Mouse (Mus musculus) embryonic facial prominence, embryonic 14.5 days (tissue): Measurements from ENCODE around the gene Ddx23. TPM values are rescaled to one million over a fixed set of nuclear protein-coding genes. Genes with fewer than 3 reads are reported as not detected.

Source experiments
- ATAC-seq: fragments of 200-750 bp; cut with Nextera tagmentation; 2 replicates; pipeline ENCODE4 v1.8.0; 2017; ENCODE audit warnings: low read depth, moderate number of reproducible peaks, moderate TSS enrichment
- DNase-seq: peaks from one replicate; pipeline ENCODE4 v3.0.0-alpha.2; 2015; ENCODE audit warnings: low spot score
- H3K27ac ChIP-seq: fragments of 300-500 bp; sonication (generic); replicated peaks from 2 replicates; pipeline ENCODE4 v1.5.1; 2014; ENCODE audit warnings: low read depth, mild to moderate bottlenecking, low read length, moderate library complexity
- H3K27me3 ChIP-seq: fragments of 300-500 bp; sonication (generic); replicated peaks from 2 replicates; pipeline ENCODE4 v1.6.1; 2014; ENCODE audit warnings: low read length; ENCODE audit not compliant: control insufficient read depth, insufficient read depth
- H3K36me3 ChIP-seq: fragments of 300-500 bp; sonication (generic); 2 replicates; pipeline ENCODE4 v1.6.1; 2014; ENCODE audit warnings: low read length, mixed read lengths; ENCODE audit not compliant: control insufficient read depth, insufficient read depth
- H3K4me1 ChIP-seq: fragments of 300-500 bp; sonication (generic); 2 replicates; pipeline ENCODE4 v1.6.1; 2014; ENCODE audit warnings: antibody characterized with exemption, low read length; ENCODE audit not compliant: control insufficient read depth, insufficient read depth
- H3K4me2 ChIP-seq: fragments of 300-500 bp; sonication (generic); 2 replicates; pipeline ENCODE4 v1.6.1; 2014; ENCODE audit warnings: low read depth, mild to moderate bottlenecking, low read length, moderate library complexity, mixed read lengths
- H3K4me3 ChIP-seq: fragments of 300-500 bp; sonication (generic); 2 replicates; pipeline ENCODE4 v1.5.1; 2014; ENCODE audit warnings: low read depth, mild to moderate bottlenecking, low read length
- H3K9ac ChIP-seq: fragments of 300-500 bp; sonication (generic); 2 replicates; pipeline ENCODE4 v1.6.1; 2014; ENCODE audit warnings: low read depth, mild to moderate bottlenecking, low read length, moderate library complexity, mixed read lengths
- H3K9me3 ChIP-seq: fragments of 300-500 bp; sonication (generic); 2 replicates; pipeline ENCODE4 v1.6.1; 2016; ENCODE audit warnings: low read length; ENCODE audit not compliant: control insufficient read depth
- WGBS: fragments of 180-500 bp; shearing (Covaris S2); extraction: QIAGEN DNeasy Blood & Tissue Kit; methylation state at CpG from one replicate; pipeline ENCODE4 v1.1.7; 2014; 5-methylcytosine and 5-hydroxymethylcytosine counted together
- polyA plus RNA-seq: library from polyadenylated mRNA; unstranded; fragments of >200 nt; fragmentation: Nextera tagmentation; extraction: Ambion mirVana; gene quantifications from 2 replicates; pipeline ENCODE4 v1.2.1, GENCODE M21; 2014

Ddx23 gene
- polyA plus RNA-seq, 1 experiment from 2014 or later: 23.4 TPM

GRCm38 (mm10) chr15:98676940-98677728, 14.4 kb upstream of the Ddx23 start, which contains the start of gene Rnd1:
Gene Rnd1, minus strand, starts transcription at chr15:98677461.
- no peaks in the 10 kb centered on the region for H3K9me3 ChIP-seq
- no peak within 1 kb of the TSS for H3K27ac ChIP-seq
- H3K4me3 ChIP-seq: peak within 1 kb of the TSS; percentile 34
- H3K36me3 ChIP-seq: no peaks in the 10 kb centered on the region
- 0 out of 2 replicates have a peak, but pooled peaks cover 4% of the 10 kb centered on the region for H3K4me1 ChIP-seq
- ATAC-seq (peak; percentile 100), DNase-seq (peak; percentile 95)
- WGBS: under 1% methylated on average over 25 of the region's 37 CpGs
- peak within 1 kb of the TSS; percentile 16; the same call in 1 of the 2 replicates for H3K9ac ChIP-seq
- H3K27me3 ChIP-seq: peaks cover 44% of the 10 kb centered on the region
- H3K4me2 ChIP-seq: peak within 1 kb of the TSS; percentile 65

- Histone ChIP-seq H3K27ac (no peak overlapping the region), H3K36me3 (no peaks in the 10 kb centered on the region), H3K4me2 (peak overlapping the region; percentile 65), H3K4me1 (0 out of 2 replicates have a peak, but pooled peaks cover 4% of the 10 kb centered on the region), H3K9ac (no peak overlapping the region), H3K27me3 (peaks cover 44% of the 10 kb centered on the region), H3K9me3 (no peaks in the 10 kb centered on the region), H3K4me3 (peak overlapping the region; percentile 34)
- DNase-seq (no peak), ATAC-seq (no peak)
- 1% methylated on average over 9 of the region's 9 CpGs for WGBS
These were observed 13.8 kb upstream of the Ddx23 start for GRCm38 (mm10) chr15:98676471-98676870.

GRCm38 (mm10) chr15:98675634-98676250, 13.0 kb upstream of the Ddx23 start:
- H3K27me3 ChIP-seq: peaks cover 44% of the 10 kb centered on the region
- WGBS: 6% methylated on average over 14 of the region's 14 CpGs
- peak overlapping the region; percentile 65; the same call in 1 of the 2 replicates for H3K4me2 ChIP-seq
- no peak overlapping the region for H3K9ac ChIP-seq
- H3K4me3 ChIP-seq: no peak overlapping the region; the same call in 1 of the 2 replicates
- DNase-seq (no peak), ATAC-seq (no peak)
- no peaks in the 10 kb centered on the region for H3K36me3 ChIP-seq
- no peak overlapping the region for H3K27ac ChIP-seq
- H3K9me3 ChIP-seq: no peaks in the 10 kb centered on the region
- 0 out of 2 replicates have a peak, but pooled peaks cover 4% of the 10 kb centered on the region for H3K4me1 ChIP-seq

- Histone ChIP-seq H3K4me1 (0 out of 2 replicates have a peak, but pooled peaks cover 4% of the 10 kb centered on the region), H3K36me3 (no peaks in the 10 kb centered on the region), H3K4me3 (no peak overlapping the region; the same call in 1 of the 2 replicates), H3K27ac (no peak overlapping the region), H3K9me3 (no peaks in the 10 kb centered on the region), H3K4me2 (0 out of 2 replicates have a peak overlapping the region, but pooled peaks have one; percentile 65), H3K27me3 (peaks cover 44% of the 10 kb centered on the region), H3K9ac (0 out of 2 replicates have a peak overlapping the region, but pooled peaks have one; percentile 30)
- WGBS: 22% methylated on average over 11 of the region's 11 CpGs
- ATAC-seq (no peak), DNase-seq (no peak)
These were observed 12.4 kb upstream of the Ddx23 start for GRCm38 (mm10) chr15:98674994-98675545.

GRCm38 (mm10) chr15:98674284-98674993, 11.7 kb upstream of the Ddx23 start:
- H3K4me2 ChIP-seq: 0 out of 2 replicates have a peak overlapping the region, but pooled peaks have one; percentile 65
- WGBS: 41% methylated on average over 7 of the region's 7 CpGs
- DNase-seq: no peak

GRCm38 (mm10) chr15:98673732-98674131, 11.0 kb upstream of the Ddx23 start:
- DNase-seq: no peak
- H3K4me3 ChIP-seq: no peak overlapping the region
- H3K9ac ChIP-seq: no peak overlapping the region
- H3K36me3 ChIP-seq: no peaks in the 10 kb centered on the region
- WGBS: 76% methylated on average over 7 of the region's 7 CpGs
- peaks cover 44% of the 10 kb centered on the region for H3K27me3 ChIP-seq
- H3K9me3 ChIP-seq: no peaks in the 10 kb centered on the region
- no peak overlapping the region for H3K4me2 ChIP-seq
- no peak for ATAC-seq
- H3K27ac ChIP-seq: no peak overlapping the region
- 0 out of 2 replicates have a peak, but pooled peaks cover 4% of the 10 kb centered on the region for H3K4me1 ChIP-seq

More at GRCm38 (mm10) chr15:98674284-98674993, 11.7 kb upstream of the Ddx23 start:
- ATAC-seq: no peak
- Histone ChIP-seq H3K9ac (no peak overlapping the region), H3K4me1 (0 out of 2 replicates have a peak, but pooled peaks cover 4% of the 10 kb centered on the region), H3K27me3 (peaks cover 44% of the 10 kb centered on the region), H3K27ac (no peak overlapping the region), H3K36me3 (no peaks in the 10 kb centered on the region), H3K4me3 (no peak overlapping the region), H3K9me3 (no peaks in the 10 kb centered on the region)

- no peaks in the 10 kb centered on the region for H3K36me3 ChIP-seq
- H3K9ac ChIP-seq: no peak overlapping the region
- no peak overlapping the region for H3K4me3 ChIP-seq
- H3K4me1 ChIP-seq: 0 out of 2 replicates have a peak, but pooled peaks cover 4% of the 10 kb centered on the region
- H3K4me2 ChIP-seq: no peak overlapping the region
- H3K27me3 ChIP-seq: peaks cover 37% of the 10 kb centered on the region
- DNase-seq: no peak
- H3K27ac ChIP-seq: no peak overlapping the region
- H3K9me3 ChIP-seq: no peaks in the 10 kb centered on the region
- ATAC-seq: no peak
- 78% methylated on average over 4 of the region's 4 CpGs for WGBS
These were observed 9.9 kb upstream of the Ddx23 start for GRCm38 (mm10) chr15:98672592-98672991.
